Mouse (Mus musculus): ENCODE measurements around the gene Zfp536. TPM values are rescaled to one million over a fixed set of nuclear protein-coding genes. Genes with fewer than 3 reads are reported as not detected.
A peak's percentile ranks its signal among the peaks of the same experiment; 100 is the strongest.

Gene Zfp536
- polyA plus RNA-seq, 1 experiment from 2014 or later = 8.8 TPM

- no peaks in the 10 kb centered on the region for H3K36me3 ChIP-seq (ENCODE audit: control insufficient read depth, insufficient read depth, low read length)
- no peaks in the 10 kb centered on the region for H3K4me1 ChIP-seq (ENCODE audit: control insufficient read depth, insufficient read depth, low read length)
- no peak overlapping the region for H3K4me3 ChIP-seq (ENCODE audit: low read length)
- WGBS = 58% methylated on average over 3 of the region's 3 CpGs
- no peak overlapping the region for H3K4me2 ChIP-seq (ENCODE audit: low read depth, low read length)
- no peaks in the 10 kb centered on the region for H3K9me3 ChIP-seq (ENCODE audit: control insufficient read depth, low read length)
- H3K27ac ChIP-seq (ENCODE audit: low read length) = no peak overlapping the region
- H3K27me3 ChIP-seq (replicated peaks; ENCODE audit: control insufficient read depth, insufficient read depth, low read length) = no peaks in the 10 kb centered on the region
- no peak overlapping the region for H3K9ac ChIP-seq (ENCODE audit: low read depth, low read length)
- no peak for ATAC-seq
These were observed 288.5 kb downstream of the Zfp536 start for GRCm38 (mm10) chr7:37484946-37485345.

- Histone ChIP-seq H3K9ac (ENCODE audit: low read depth, low read length) (no peak overlapping the region), H3K27ac (ENCODE audit: low read length) (no peak overlapping the region), H3K4me3 (ENCODE audit: low read length) (no peak overlapping the region), H3K27me3 (replicated peaks; ENCODE audit: control insufficient read depth, insufficient read depth, low read length) (no peaks in the 10 kb centered on the region), H3K4me1 (ENCODE audit: control insufficient read depth, insufficient read depth, low read length) (no peaks in the 10 kb centered on the region), H3K9me3 (ENCODE audit: control insufficient read depth, low read length) (no peaks in the 10 kb centered on the region; the same call in 1 of the 2 replicates), H3K4me2 (ENCODE audit: low read depth, low read length) (no peak overlapping the region), H3K36me3 (ENCODE audit: control insufficient read depth, insufficient read depth, low read length) (no peaks in the 10 kb centered on the region)
- ATAC-seq = no peak
- 74% methylated on average over 4 of the region's 4 CpGs for WGBS
These were observed 290.9 kb downstream of the Zfp536 start for GRCm38 (mm10) chr7:37482564-37482963.

- H3K4me1 ChIP-seq (ENCODE audit: control insufficient read depth, insufficient read depth, low read length) = no peaks in the 10 kb centered on the region
- no peak for ATAC-seq
- H3K4me3 ChIP-seq (ENCODE audit: low read length) = no peak overlapping the region
- no peak overlapping the region for H3K9ac ChIP-seq (ENCODE audit: low read depth, low read length)
- WGBS = 53% methylated on average over 6 of the region's 6 CpGs
- no peak overlapping the region for H3K27ac ChIP-seq (ENCODE audit: low read length)
- H3K4me2 ChIP-seq (ENCODE audit: low read depth, low read length) = no peak overlapping the region
- H3K9me3 ChIP-seq (ENCODE audit: control insufficient read depth, low read length) = no peaks in the 10 kb centered on the region; the same call in 1 of the 2 replicates
- H3K36me3 ChIP-seq (ENCODE audit: control insufficient read depth, insufficient read depth, low read length) = no peaks in the 10 kb centered on the region
- H3K27me3 ChIP-seq (replicated peaks; ENCODE audit: control insufficient read depth, insufficient read depth, low read length) = no peaks in the 10 kb centered on the region
These were observed 292.3 kb downstream of the Zfp536 start for GRCm38 (mm10) chr7:37481165-37481564.

- H3K36me3 ChIP-seq (ENCODE audit: control insufficient read depth, insufficient read depth, low read length) = no peaks in the 10 kb centered on the region
- H3K4me3 ChIP-seq (ENCODE audit: low read length) = no peak overlapping the region
- WGBS = 88% methylated on average over 5 of the region's 5 CpGs
- no peaks in the 10 kb centered on the region for H3K27me3 ChIP-seq (replicated peaks; ENCODE audit: control insufficient read depth, insufficient read depth, low read length)
- H3K4me2 ChIP-seq (ENCODE audit: low read depth, low read length) = no peak overlapping the region
- H3K4me1 ChIP-seq (ENCODE audit: control insufficient read depth, insufficient read depth, low read length) = no peaks in the 10 kb centered on the region
- ATAC-seq = no peak
- no peak overlapping the region for H3K27ac ChIP-seq (ENCODE audit: low read length)
- H3K9me3 ChIP-seq (ENCODE audit: control insufficient read depth, low read length) = no peaks in the 10 kb centered on the region; the same call in 1 of the 2 replicates
- H3K9ac ChIP-seq (ENCODE audit: low read depth, low read length) = no peak overlapping the region
These were observed 296.1 kb downstream of the Zfp536 start for GRCm38 (mm10) chr7:37477309-37477708.

GRCm38 (mm10) chr7:37475485-37475884, 298.0 kb downstream of the Zfp536 start:
- Histone ChIP-seq H3K9ac (ENCODE audit: low read depth, low read length) (no peak overlapping the region), H3K4me2 (ENCODE audit: low read depth, low read length) (no peak overlapping the region), H3K36me3 (ENCODE audit: control insufficient read depth, insufficient read depth, low read length) (no peaks in the 10 kb centered on the region), H3K9me3 (ENCODE audit: control insufficient read depth, low read length) (no peaks in the 10 kb centered on the region; the same call in 1 of the 2 replicates), H3K4me1 (ENCODE audit: control insufficient read depth, insufficient read depth, low read length) (no peaks in the 10 kb centered on the region), H3K27ac (ENCODE audit: low read length) (no peak overlapping the region), H3K4me3 (ENCODE audit: low read length) (no peak overlapping the region), H3K27me3 (replicated peaks; ENCODE audit: control insufficient read depth, insufficient read depth, low read length) (no peaks in the 10 kb centered on the region)
- ATAC-seq = no peak
- WGBS = 63% methylated on average over 2 of the region's 2 CpGs

- Histone ChIP-seq H3K36me3 (ENCODE audit: control insufficient read depth, insufficient read depth, low read length) (no peaks in the 10 kb centered on the region), H3K27ac (ENCODE audit: low read length) (no peak overlapping the region), H3K9me3 (ENCODE audit: control insufficient read depth, low read length) (no peaks in the 10 kb centered on the region), H3K4me3 (ENCODE audit: low read length) (no peak overlapping the region), H3K9ac (ENCODE audit: low read depth, low read length) (no peak overlapping the region), H3K27me3 (replicated peaks; ENCODE audit: control insufficient read depth, insufficient read depth, low read length) (no peaks in the 10 kb centered on the region), H3K4me1 (ENCODE audit: control insufficient read depth, insufficient read depth, low read length) (no peaks in the 10 kb centered on the region), H3K4me2 (ENCODE audit: low read depth, low read length) (no peak overlapping the region)
- WGBS = 57% methylated on average over 8 of the region's 8 CpGs
- no peak for ATAC-seq
These were observed 299.2 kb downstream of the Zfp536 start for GRCm38 (mm10) chr7:37474284-37474683.

GRCm38 (mm10) chr7:37473311-37474084, 299.9 kb downstream of the Zfp536 start:
- Histone ChIP-seq H3K27me3 (replicated peaks; ENCODE audit: control insufficient read depth, insufficient read depth, low read length) (no peaks in the 10 kb centered on the region), H3K9ac (ENCODE audit: low read depth, low read length) (no peak overlapping the region), H3K4me3 (ENCODE audit: low read length) (no peak overlapping the region), H3K4me2 (ENCODE audit: low read depth, low read length) (no peak overlapping the region), H3K36me3 (ENCODE audit: control insufficient read depth, insufficient read depth, low read length) (no peaks in the 10 kb centered on the region), H3K4me1 (ENCODE audit: control insufficient read depth, insufficient read depth, low read length) (no peaks in the 10 kb centered on the region), H3K9me3 (ENCODE audit: control insufficient read depth, low read length) (no peaks in the 10 kb centered on the region), H3K27ac (ENCODE audit: low read length) (no peak overlapping the region)
- no peak for ATAC-seq
- WGBS = 56% methylated on average over 24 of the region's 24 CpGs

- WGBS = 57% methylated on average over 8 of the region's 8 CpGs
- Histone ChIP-seq H3K9ac (ENCODE audit: low read depth, low read length) (no peak overlapping the region), H3K36me3 (ENCODE audit: control insufficient read depth, insufficient read depth, low read length) (no peaks in the 10 kb centered on the region), H3K4me1 (ENCODE audit: control insufficient read depth, insufficient read depth, low read length) (no peaks in the 10 kb centered on the region), H3K4me3 (ENCODE audit: low read length) (no peak overlapping the region), H3K4me2 (ENCODE audit: low read depth, low read length) (no peak overlapping the region), H3K27ac (ENCODE audit: low read length) (no peak overlapping the region), H3K27me3 (replicated peaks; ENCODE audit: control insufficient read depth, insufficient read depth, low read length) (no peaks in the 10 kb centered on the region), H3K9me3 (ENCODE audit: control insufficient read depth, low read length) (no peaks in the 10 kb centered on the region)
- no peak for ATAC-seq
These were observed 301.7 kb downstream of the Zfp536 start for GRCm38 (mm10) chr7:37471726-37472125.

GRCm38 (mm10) chr7:37466477-37467243, 306.8 kb downstream of the Zfp536 start:
- 43% methylated on average over 9 of the region's 9 CpGs for whole genome bisulfite sequencing
- ATAC-seq = peak; percentile 26; the same call in 1 of the 2 replicates
- no peaks in the 10 kb centered on the region for H3K9me3 ChIP-seq (ENCODE audit: control insufficient read depth, low read length)

More at GRCm38 (mm10) chr7:37466477-37467243, 306.8 kb downstream of the Zfp536 start:
- Histone ChIP-seq H3K9ac (ENCODE audit: low read depth, low read length) (no peak overlapping the region), H3K27ac (ENCODE audit: low read length) (no peak overlapping the region), H3K36me3 (ENCODE audit: control insufficient read depth, insufficient read depth, low read length) (no peaks in the 10 kb centered on the region), H3K4me3 (ENCODE audit: low read length) (no peak overlapping the region), H3K4me2 (ENCODE audit: low read depth, low read length) (no peak overlapping the region), H3K27me3 (replicated peaks; ENCODE audit: control insufficient read depth, insufficient read depth, low read length) (no peaks in the 10 kb centered on the region), H3K4me1 (ENCODE audit: control insufficient read depth, insufficient read depth, low read length) (0 out of 2 replicates have a peak, but pooled peaks cover 2% of the 10 kb centered on the region)
